Mouse (Mus musculus) kidney, postnatal 36 days (tissue): ENCODE results near the gene Ecsit.

Experiments
- DNase-seq, 2 experiments: peaks; one replicate each; pipeline ENCODE4 v3.0.0; 2021 to 2022; ENCODE audit warnings: mixed read lengths in 2 of 2

Ecsit gene

DNA sequence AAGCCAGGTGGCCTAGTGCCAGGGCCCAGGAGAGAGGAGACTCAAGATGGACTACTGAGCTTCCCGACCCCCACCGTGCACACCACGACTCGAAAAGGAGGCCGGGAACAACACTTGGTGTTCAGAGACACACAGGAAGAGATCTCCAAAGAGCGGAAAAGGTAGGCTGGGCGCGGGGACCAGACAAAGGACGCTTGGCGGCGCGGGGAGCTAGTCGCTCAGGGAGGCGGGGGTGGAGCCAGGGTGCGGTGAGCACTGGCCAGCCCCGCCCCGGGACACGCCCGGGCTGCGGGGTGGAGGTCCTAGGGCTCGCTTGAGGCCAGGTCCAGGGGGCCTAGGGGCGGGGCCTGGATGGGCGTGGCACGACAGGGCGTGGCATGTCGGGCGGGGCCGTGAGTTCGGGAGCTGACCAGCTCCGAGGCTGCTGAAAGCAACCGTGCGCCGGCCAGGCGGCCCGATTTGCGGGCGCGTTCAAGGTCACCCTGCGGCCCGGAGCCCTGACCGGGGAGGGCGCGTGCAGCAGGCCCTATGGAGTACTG is 34.8 kb downstream of the Ecsit start:
- peak; percentile 50 to 75 for DNase-seq

DNA sequence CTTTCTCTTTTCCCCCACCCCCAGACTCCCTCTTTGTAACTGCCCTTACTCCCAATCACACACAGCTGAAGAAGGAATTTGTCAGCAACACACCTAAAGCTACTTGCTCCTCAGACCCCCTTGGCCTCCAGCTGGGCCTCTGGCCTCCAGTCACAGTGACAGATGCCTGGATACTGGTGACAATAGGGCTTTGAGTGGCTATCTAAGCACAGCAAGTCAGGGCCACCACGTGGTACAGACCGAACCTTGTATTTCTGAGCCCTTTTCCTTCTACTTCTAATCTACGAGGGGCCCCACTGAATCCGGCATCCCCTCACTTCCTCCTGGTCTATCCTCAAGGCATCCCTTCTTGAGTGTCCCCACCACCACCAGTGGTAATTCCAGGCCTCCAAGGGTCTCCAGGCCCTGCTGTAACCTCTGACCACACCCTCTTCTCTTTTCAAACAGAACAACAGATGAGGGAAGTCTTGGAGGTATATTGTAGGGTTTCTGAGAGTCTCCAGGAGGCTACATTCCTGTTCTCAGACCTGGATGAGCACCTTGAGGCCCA is 35.4 kb downstream of the Ecsit start:
- DNase-seq = no peak

DNA sequence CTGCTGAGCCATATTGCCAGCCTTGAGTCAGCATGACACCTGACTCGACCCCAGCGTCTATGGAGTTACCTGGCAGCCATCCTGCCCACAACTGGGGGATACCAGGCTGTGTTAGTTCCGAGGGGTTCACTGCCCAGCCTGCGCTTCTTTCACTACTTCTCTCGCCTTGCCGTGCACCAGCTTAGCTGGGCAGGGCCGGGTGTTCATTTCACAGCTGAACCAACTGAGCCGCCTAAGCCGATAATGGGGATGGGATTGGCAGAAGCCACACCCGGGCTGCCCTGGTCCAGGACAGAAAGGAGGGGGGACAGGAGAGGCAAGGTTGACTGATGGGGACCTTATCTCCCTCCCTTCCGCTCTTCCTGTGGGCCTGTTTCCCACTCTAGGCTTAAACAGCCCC is 35.9 kb downstream of the Ecsit start:
- DNase-seq = no peak

DNA sequence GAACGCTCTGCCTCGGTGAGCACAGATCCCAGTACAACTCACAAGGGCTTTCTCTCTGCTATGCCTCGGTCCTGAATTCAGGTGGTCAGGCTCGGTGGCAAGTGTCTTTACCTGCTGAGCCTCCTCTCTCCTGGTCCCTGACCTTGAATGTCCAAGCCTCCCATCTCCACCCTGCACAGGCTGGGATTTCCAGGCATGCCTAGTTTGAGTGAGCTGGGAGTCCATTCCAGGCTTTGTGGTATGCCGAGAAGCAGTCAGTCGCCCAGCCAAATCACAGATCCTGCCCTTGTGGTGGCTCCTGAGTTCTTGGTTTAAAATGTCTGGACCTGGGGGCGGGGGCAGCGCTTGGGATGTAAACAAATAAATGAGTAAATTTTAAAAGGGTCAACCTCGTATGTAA is 37.9 kb downstream of the Ecsit start:
- DNase-seq = peak in 1 of 2 experiments; percentile 15

DNA sequence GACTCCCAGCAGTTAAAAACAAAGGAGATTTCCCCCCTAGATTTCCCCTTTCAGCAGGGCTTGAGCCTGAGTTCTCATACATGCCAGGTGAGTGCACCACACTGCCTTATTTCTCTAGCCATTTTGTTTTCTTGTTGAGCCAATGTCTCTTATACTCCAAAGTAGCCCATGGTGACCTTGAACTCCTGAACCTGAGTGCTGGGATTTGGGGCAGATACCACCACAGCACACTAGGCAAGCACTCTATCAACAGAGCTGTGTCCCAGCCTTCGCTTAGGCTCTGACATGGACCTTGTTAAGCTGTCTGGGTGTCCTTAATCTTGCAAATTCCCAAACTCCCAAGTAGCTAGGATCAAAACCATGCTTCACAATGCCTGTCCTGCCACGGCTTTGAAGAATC is 43.4 kb downstream of the Ecsit start:
- DNase-seq = no peak

DNA sequence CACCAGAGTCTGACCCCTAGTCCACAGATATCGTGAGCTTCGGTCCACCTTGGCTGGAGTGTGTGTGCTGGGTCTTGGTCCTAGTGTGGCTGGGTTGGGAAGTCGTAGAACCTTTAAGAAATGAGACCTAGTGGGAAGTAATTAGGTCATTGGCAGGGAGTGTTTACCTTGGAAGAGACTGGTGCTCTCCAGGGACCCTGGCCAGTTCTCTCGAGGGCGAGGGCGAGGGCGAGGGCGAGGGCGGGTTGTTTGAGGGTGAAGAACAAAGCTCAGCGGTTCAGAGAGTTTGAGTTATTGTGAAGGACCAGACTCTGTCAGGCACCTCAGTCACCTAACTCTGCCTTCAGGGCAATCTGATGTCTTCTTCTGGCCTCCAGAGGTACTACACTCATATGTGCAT is 47.4 kb downstream of the Ecsit start:
- DNase-seq = peak in 1 of 2 experiments; percentile 29

DNA sequence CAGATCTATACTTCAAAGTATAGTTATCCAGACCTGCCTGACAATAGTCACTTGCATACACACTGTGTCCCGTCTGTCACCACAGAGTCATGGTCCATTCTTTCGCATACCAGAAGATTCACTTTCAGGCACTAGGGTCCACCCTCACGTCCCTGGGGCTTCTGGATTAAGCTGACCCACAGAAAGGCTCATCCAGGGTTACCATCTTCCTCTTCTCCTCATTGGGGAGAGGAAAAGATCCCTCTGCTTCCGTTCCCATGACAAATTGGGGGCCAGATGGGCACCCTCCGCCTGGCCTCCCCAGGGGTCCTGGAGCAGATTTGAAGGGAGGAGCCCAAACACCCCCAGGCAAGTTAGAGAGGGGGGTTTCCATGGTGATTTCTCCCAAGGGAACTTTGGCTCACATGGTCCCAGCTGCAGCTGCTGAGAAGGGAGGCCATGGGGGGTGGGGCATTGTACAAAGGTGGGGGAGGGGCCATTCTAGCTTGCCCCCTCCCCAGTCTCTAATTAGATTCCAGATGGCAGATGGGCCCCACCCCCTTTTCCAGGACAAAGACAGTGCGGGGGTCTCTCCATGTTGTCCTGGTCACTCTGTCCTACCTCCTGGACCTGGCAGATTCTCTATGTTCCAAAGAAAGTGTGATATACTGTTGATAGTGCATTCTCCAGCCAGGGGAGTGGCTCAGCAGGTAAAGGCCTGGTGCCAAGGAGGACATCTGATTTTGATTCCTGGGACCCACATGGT is 49.8 kb downstream of the Ecsit start:
- no peak for DNase-seq

DNA sequence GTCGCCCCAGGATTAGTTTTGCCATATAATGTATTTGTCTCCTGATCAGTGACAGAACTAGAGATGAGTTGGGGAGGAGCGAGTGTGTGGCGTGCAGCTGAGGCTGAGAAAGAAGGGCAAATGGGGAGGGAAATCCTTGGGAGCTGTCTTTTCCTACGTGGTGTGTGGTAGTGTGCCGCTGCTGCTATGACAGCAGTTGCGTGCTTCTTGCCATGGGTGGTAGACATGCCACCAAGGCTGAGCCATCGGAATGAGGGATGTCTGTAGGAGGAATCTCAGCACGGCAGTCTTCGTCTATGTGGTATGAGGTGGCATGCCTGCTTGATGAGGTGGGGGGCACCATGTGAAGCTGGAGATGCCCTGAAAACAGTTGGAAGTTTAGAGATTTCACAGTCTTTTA is 54.9 kb downstream of the Ecsit start:
- DNase-seq = no peak

DNA sequence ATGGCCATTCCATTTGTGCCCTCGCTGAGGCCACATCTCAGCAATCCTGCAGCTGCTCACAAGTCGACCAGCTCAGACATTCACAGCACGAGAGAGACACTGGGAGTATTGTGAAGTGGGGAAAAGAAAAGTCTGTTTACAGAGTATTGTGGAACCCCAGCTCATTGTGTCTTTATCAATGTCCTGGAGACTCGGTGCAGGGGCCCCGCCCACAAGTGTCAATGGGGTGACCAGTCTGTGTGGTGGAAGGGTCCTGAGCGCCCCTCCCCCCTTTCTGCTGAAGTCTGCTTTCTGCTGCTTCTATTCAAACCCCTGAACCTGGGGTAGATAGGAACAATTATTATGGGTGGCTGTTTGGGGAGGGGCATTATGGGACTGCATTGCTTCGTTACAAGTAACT is 56.8 kb downstream of the Ecsit start:
- no peak for DNase-seq

DNA sequence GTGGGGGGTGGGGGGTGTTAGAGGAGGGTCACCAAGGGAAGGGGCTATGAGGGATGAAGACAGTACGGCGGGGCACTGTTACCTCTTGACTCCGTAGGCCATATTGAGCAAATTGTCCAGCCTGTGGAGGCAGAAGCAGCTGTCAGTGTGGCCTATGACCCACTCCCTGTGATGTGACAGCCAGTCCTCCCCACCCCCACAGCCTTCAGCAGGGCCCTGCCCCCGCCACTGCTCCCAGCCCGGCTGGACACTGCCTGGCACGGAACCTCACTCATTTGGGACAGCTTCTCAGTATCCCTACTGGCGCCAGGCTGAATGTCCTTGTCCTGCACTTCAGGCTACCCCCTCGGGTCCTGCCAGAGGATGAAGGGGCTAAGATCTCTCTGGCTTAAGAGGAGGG is 60.6 kb downstream of the Ecsit start:
- DNase-seq = no peak
